Mouse (Mus musculus) stomach, postnatal 0 days (tissue): ENCODE data around the gene Rab8b. TPM values are rescaled to one million over a fixed set of nuclear protein-coding genes. Genes with fewer than 3 reads are reported as not detected.

Source experiments
- ATAC-seq: fragments of 200-750 bp; cut with Nextera tagmentation; 2 replicates; pipeline ENCODE4 v1.8.0; 2017; ENCODE audit not compliant: low FRiP score, low TSS enrichment
- DNase-seq: peaks from one replicate; pipeline ENCODE4 v3.0.0-alpha.2; 2016; ENCODE audit warnings: low spot score
- H3K27ac ChIP-seq: fragments of 300-500 bp; sonication (generic); replicated peaks from 2 replicates; pipeline ENCODE4 v1.5.1; 2014; ENCODE audit warnings: mild to moderate bottlenecking, control low read depth
- H3K27me3 ChIP-seq: fragments of 300-500 bp; sonication (generic); 2 replicates; pipeline ENCODE4 v1.6.1; 2014; ENCODE audit warnings: low read length; ENCODE audit not compliant: control insufficient read depth, insufficient read depth
- H3K36me3 ChIP-seq: fragments of 300-500 bp; sonication (generic); 2 replicates; pipeline ENCODE4 v1.6.1; 2014; ENCODE audit warnings: low read length, mixed read lengths; ENCODE audit not compliant: control insufficient read depth, insufficient read depth
- H3K4me1 ChIP-seq: fragments of 300-500 bp; sonication (generic); replicated peaks from 2 replicates; pipeline ENCODE4 v1.6.1; 2014; ENCODE audit warnings: antibody characterized with exemption; ENCODE audit not compliant: control insufficient read depth, insufficient read depth
- H3K4me2 ChIP-seq: fragments of 300-500 bp; sonication (generic); replicated peaks from 2 replicates; pipeline ENCODE4 v1.6.1; 2014; ENCODE audit warnings: low read depth, mild to moderate bottlenecking, control low read depth, moderate library complexity
- H3K4me3 ChIP-seq: fragments of 300-500 bp; sonication (generic); 2 replicates; pipeline ENCODE4 v1.5.1; 2014; ENCODE audit warnings: low read depth, low read length, control low read depth
- H3K9ac ChIP-seq: fragments of 300-500 bp; sonication (generic); 2 replicates; pipeline ENCODE4 v1.6.1; 2014; ENCODE audit warnings: mild to moderate bottlenecking, low read length, control low read depth, mixed read lengths
- H3K9me3 ChIP-seq: fragments of 300-500 bp; sonication (generic); 2 replicates; pipeline ENCODE4 v1.6.1; 2016; ENCODE audit warnings: low read length; ENCODE audit not compliant: control insufficient read depth
- CTCF ChIP-seq: IDR thresholded peaks from 2 replicates; pipeline ENCODE4 v1.5.1; 2016; ENCODE audit warnings: antibody characterized with exemption, low read depth, mild to moderate bottlenecking, moderate library complexity
- EP300 ChIP-seq: optimal IDR thresholded peaks from 2 replicates; pipeline ENCODE3; 2016; ENCODE audit warnings: antibody characterized with exemption
- whole genome bisulfite sequencing: fragments of 180-500 bp; shearing (Covaris S2); extraction: QIAGEN DNeasy Blood & Tissue Kit; methylation state at CpG from one replicate; pipeline ENCODE4 v1.1.7; 2014; 5-methylcytosine and 5-hydroxymethylcytosine counted together
- polyA plus RNA-seq: library from polyadenylated mRNA; unstranded; fragments of >200 nt; fragmentation: Nextera tagmentation; extraction: Ambion mirVana; gene quantifications from 2 replicates; pipeline ENCODE4 v1.2.1, GENCODE M21; 2015

The Rab8b gene
- polyA plus RNA-seq, 1 experiment from 2014 or later = 9.4 TPM

GRCm38 (mm10) chr9:66862202-66862601 is 57.3 kb downstream of the Rab8b start:
- H3K36me3 ChIP-seq = peaks cover 6% of the 10 kb centered on the region; the same call in 1 of the 2 replicates
- TF ChIP-seq EP300 (no peak), CTCF (no peak)
- no peak overlapping the region for H3K4me2 ChIP-seq
- no peak overlapping the region for H3K9ac ChIP-seq
- ATAC-seq (no peak), DNase-seq (no peak)
- H3K27me3 ChIP-seq = no peaks in the 10 kb centered on the region
- 97% methylated on average over 4 of the region's 4 CpGs for whole genome bisulfite sequencing
- no peak overlapping the region for H3K27ac ChIP-seq
- H3K4me3 ChIP-seq = no peak overlapping the region
- H3K9me3 ChIP-seq = no peaks in the 10 kb centered on the region
- no peaks in the 10 kb centered on the region for H3K4me1 ChIP-seq

GRCm38 (mm10) chr9:66861104-66861767 is 58.3 kb downstream of the Rab8b start:
- H3K9me3 ChIP-seq = no peaks in the 10 kb centered on the region
- no peak overlapping the region for H3K4me2 ChIP-seq
- no peak overlapping the region for H3K27ac ChIP-seq
- no peak overlapping the region for H3K4me3 ChIP-seq
- no peaks in the 10 kb centered on the region for H3K4me1 ChIP-seq
- H3K9ac ChIP-seq = no peak overlapping the region
- H3K36me3 ChIP-seq = peaks cover 6% of the 10 kb centered on the region; the same call in 1 of the 2 replicates
- WGBS = 82% methylated on average over 5 of the region's 5 CpGs
- H3K27me3 ChIP-seq = no peaks in the 10 kb centered on the region
- TF ChIP-seq EP300 (no peak), CTCF (no peak)
- ATAC-seq (no peak), DNase-seq (no peak)

DNA sequence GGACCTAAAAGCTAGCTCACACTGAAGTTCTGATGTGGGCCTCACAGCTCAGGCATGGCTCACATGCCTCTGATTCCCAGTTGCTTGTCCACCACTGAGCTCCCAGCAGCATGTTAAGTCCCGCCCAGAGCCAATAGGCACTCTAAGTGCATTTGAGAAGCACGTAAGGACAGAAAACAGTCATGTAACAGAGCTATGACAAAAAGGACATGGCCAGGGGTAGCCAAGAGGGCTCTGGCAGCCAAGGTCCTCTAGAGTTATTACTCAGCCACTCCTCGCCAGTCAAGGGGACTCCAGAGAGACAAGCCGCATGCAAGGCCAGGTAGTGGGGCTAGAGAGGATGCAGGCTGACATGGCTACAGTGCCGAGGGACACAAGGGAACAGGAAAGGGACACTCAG is 60.0 kb downstream of the Rab8b start:
- H3K27ac ChIP-seq = no peak overlapping the region
- peaks cover 6% of the 10 kb centered on the region; the same call in 1 of the 2 replicates for H3K36me3 ChIP-seq
- WGBS = 91% methylated on average over 5 of the region's 5 CpGs
- DNase-seq (no peak), ATAC-seq (no peak)
- no peak overlapping the region for H3K4me3 ChIP-seq
- no peak overlapping the region for H3K4me2 ChIP-seq
- H3K9me3 ChIP-seq = no peaks in the 10 kb centered on the region
- TF ChIP-seq EP300 = no peak
- TF ChIP-seq CTCF = no peak
- no peaks in the 10 kb centered on the region for H3K4me1 ChIP-seq
- no peak overlapping the region for H3K9ac ChIP-seq
- H3K27me3 ChIP-seq = no peaks in the 10 kb centered on the region

GRCm38 (mm10) chr9:66855865-66856264 is 63.6 kb downstream of the Rab8b start:
- Histone ChIP-seq H3K4me3 (no peak overlapping the region), H3K4me2 (no peak overlapping the region), H3K4me1 (no peaks in the 10 kb centered on the region), H3K9ac (no peak overlapping the region), H3K27me3 (no peaks in the 10 kb centered on the region), H3K36me3 (peaks cover 6% of the 10 kb centered on the region; the same call in 1 of the 2 replicates), H3K9me3 (no peaks in the 10 kb centered on the region), H3K27ac (no peak overlapping the region)
- DNase-seq = peak; percentile 48
- ATAC-seq = peak; percentile 74
- TF ChIP-seq EP300 = no peak
- no peak for TF ChIP-seq CTCF
- WGBS = 27% methylated on average over 7 of the region's 7 CpGs

DNA sequence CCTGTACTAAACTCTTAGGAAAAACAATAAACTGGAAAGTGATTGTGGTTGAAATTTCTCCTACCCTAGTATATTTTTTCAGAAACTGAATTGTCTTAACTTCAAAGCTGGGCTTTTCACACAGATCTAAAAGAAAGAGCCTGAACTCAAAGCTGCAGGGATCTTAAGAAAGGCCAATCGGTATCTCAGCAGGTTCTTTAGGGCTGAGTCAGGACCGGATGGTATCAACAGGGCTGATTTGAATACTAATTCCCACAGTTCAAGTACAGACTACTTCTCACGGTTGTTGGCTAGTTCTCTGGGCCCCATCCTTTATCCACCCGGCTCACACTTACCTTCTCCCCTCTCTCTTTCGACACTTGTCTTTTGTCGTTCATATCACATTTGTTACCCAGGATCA is 66.9 kb downstream of the Rab8b start:
- no peak for ATAC-seq
- no peak for TF ChIP-seq CTCF
- TF ChIP-seq EP300 = no peak
- Histone ChIP-seq H3K9ac (no peak overlapping the region), H3K9me3 (no peaks in the 10 kb centered on the region), H3K4me3 (no peak overlapping the region), H3K27ac (no peak overlapping the region), H3K4me1 (no peaks in the 10 kb centered on the region), H3K36me3 (0 out of 2 replicates have a peak, but pooled peaks cover under 1% of the 10 kb centered on the region), H3K27me3 (no peaks in the 10 kb centered on the region), H3K4me2 (no peak overlapping the region)
- no peak for DNase-seq
- WGBS = 62% methylated on average over 6 of the region's 6 CpGs

DNA sequence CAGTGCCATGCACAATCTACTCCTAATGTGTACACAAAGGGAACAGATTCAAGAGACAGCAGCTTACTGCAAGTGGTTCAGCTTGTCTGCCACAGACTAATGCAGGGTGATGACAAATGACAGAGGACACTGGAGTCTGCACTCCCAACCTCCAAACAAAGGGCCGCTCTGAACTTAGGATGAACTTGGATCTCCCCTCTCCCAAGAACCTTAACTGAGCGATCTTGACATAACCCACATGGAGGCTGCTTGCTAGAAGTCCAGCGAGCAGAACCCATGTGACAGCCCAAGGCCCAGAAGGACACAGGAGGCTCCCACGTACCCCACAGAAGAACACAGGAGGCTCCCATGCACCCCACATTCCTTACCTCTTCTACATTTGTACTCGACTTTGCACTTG is 68.5 kb downstream of the Rab8b start:
- no peaks in the 10 kb centered on the region for H3K27me3 ChIP-seq
- H3K27ac ChIP-seq = 0 out of 2 replicates have a peak overlapping the region, but pooled peaks have one; percentile 8
- no peak overlapping the region for H3K4me2 ChIP-seq
- DNase-seq = no peak
- H3K9me3 ChIP-seq = no peaks in the 10 kb centered on the region
- ATAC-seq = no peak
- no peak overlapping the region for H3K9ac ChIP-seq
- no peaks in the 10 kb centered on the region for H3K4me1 ChIP-seq
- TF ChIP-seq CTCF (no peak), EP300 (no peak)
- 35% methylated on average over 5 of the region's 5 CpGs for WGBS
- peaks cover 6% of the 10 kb centered on the region; the same call in 1 of the 2 replicates for H3K36me3 ChIP-seq
- no peak overlapping the region for H3K4me3 ChIP-seq
